Mouse (Mus musculus): ENCODE measurements around the gene Eif3d. TPM values are rescaled to one million over a fixed set of nuclear protein-coding genes. Genes with fewer than 3 reads are reported as not detected.

Eif3d gene
- polyA plus RNA-seq, 1 experiment: 91.2 TPM

DNA sequence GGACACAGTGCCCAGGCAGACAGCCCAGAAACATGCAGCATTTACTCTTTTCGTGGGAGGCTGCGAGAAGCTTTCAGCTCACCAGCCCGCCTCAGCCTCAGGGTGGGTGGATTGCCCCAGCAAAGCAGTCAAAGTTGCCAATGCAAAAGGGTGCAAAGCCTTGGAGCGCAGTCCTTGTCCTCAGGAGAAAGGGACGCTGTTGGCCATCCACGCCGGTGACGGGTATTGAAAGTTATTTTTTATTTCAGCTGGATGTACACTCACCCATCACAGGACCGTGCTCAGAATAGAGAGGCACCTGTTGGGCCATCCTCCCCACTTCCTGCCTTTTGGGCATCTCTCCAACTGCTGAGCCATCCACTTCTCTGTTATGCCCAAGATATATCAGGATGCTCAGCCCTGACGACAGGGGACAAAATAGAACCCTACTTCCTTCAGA lies 8.8 kb upstream of the Eif3d start:
- no peak for DNase-seq
- WGBS: 75% methylated on average over 10 of the region's 10 CpGs

DNA sequence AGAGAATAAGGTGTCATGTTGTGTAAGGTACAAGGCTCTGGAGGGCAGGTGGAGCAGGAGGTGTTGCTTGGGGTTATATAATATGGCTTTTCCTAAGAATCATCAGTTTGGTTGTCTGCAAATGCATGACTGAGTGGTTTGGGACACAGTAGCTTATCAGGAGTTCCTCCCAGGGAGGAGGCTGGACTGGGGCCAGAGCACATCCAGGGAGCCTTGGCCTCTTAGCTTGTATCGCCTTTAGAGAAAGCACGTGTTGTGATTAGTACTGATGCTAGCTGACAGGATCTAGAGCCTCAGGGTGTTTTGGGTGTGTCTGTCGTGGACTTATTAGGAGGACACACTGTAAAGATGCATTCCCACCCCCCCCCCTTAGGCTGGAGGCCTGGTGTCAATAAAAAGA lies 7.0 kb upstream of the Eif3d start:
- TF ChIP-seq POLR2A (IDR thresholded peaks at IDR 0.05; ENCODE audit: borderline replicate concordance, extremely low read depth, low read depth, low read length) (no peak), CTCF (IDR thresholded peaks at IDR 0.05; ENCODE audit: insufficient read depth, low read length) (no peak)

More for the DNA sequence above, 8.8 kb upstream of the Eif3d start:
- TF ChIP-seq CTCF (IDR thresholded peaks at IDR 0.05; ENCODE audit: insufficient read depth, low read length) (no peak), POLR2A (IDR thresholded peaks at IDR 0.05; ENCODE audit: borderline replicate concordance, extremely low read depth, low read depth, low read length) (no peak)
- Histone ChIP-seq H3K4me1 (ENCODE audit: control insufficient read depth, insufficient read depth, low read length) (no peaks in the 10 kb centered on the region), H3K4me3 (replicated peaks; ENCODE audit: extremely low read depth, low read depth, low read length) (no peak overlapping the region)

DNA sequence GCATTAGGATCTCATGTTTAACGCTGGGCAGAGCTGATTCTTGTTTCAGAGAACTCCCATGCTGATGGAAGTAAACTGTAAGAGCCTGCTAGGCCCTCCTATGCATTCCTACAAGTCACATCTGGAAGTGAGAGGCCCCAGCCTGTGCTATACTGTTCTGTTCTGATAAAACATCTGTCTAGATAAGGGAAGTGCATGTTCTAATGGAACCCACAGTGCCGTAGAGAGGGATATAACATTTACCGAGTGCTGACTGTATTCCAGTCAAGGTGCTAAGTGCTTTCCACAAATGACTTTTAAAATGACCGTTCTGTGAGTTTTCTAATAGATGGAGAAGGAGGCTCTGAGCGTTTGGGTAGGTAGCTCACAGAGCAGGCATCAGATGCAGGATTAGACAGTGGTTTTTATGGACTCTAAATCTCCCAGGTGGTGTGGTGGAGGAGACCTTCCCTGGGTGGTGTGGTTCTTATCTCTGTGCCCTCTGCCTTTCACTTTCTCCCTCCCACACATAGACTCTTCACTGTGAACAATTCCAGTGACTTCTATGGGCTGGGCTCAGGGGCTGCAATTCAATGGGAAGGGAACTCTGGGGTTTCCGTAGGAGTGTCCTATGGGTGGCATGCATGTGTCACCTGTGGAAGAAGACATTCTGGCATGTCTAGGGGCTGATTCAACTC lies 3.7 kb upstream of the Eif3d start:
- TF ChIP-seq POLR2A (IDR thresholded peaks at IDR 0.05; ENCODE audit: borderline replicate concordance, extremely low read depth, low read depth, low read length): no peak
- no peak for TF ChIP-seq CTCF (IDR thresholded peaks at IDR 0.05; ENCODE audit: insufficient read depth, low read length)
- no peak for DNase-seq
- Histone ChIP-seq H3K4me1 (ENCODE audit: control insufficient read depth, insufficient read depth, low read length) (peaks cover 4% of the 10 kb centered on the region), H3K4me3 (replicated peaks; ENCODE audit: extremely low read depth, low read depth, low read length) (no peak overlapping the region)
- 61% methylated on average over 6 of the region's 6 CpGs for WGBS

More for the DNA sequence above, 7.0 kb upstream of the Eif3d start:
- 50% methylated on average over 3 of the region's 3 CpGs for WGBS
- DNase-seq: no peak
- Histone ChIP-seq H3K4me1 (ENCODE audit: control insufficient read depth, insufficient read depth, low read length) (no peaks in the 10 kb centered on the region), H3K4me3 (replicated peaks; ENCODE audit: extremely low read depth, low read depth, low read length) (no peak overlapping the region)

DNA sequence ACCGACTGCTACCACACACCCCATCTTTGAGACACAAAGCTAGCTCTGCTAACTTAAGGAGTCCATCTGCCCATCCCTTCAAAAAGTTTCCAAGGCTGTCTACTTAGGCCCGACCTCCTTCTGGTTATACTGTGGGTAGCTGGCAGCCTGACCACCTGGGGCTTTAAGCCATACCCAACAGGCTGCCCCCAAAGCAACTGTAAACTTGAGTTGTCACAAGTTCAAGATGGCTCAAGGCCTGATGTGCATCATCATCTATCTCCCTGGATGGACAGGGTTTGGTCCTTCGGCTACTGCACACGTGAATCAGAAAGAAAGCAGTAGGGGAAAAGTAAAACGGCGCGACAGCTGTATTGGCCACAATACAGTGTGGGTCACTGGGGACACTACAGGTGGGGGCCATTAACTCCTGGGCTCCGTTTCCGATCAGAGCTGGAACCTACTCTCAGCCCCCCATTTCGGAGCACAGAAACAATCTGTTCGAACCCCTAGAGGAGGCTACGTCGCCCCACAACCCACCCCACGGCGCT lies 608 bp downstream of the Eif3d start:
- Histone ChIP-seq H3K4me1 (ENCODE audit: control insufficient read depth, insufficient read depth, low read length) (peaks cover 4% of the 10 kb centered on the region), H3K4me3 (replicated peaks; ENCODE audit: extremely low read depth, low read depth, low read length) (peak overlapping the region; percentile 73)
- TF ChIP-seq POLR2A (IDR thresholded peaks at IDR 0.05; ENCODE audit: borderline replicate concordance, extremely low read depth, low read depth, low read length): no peak
- no peak for TF ChIP-seq CTCF (IDR thresholded peaks at IDR 0.05; ENCODE audit: insufficient read depth, low read length)
- 1% methylated on average over 15 of the region's 15 CpGs for WGBS
- no peak for DNase-seq

DNA sequence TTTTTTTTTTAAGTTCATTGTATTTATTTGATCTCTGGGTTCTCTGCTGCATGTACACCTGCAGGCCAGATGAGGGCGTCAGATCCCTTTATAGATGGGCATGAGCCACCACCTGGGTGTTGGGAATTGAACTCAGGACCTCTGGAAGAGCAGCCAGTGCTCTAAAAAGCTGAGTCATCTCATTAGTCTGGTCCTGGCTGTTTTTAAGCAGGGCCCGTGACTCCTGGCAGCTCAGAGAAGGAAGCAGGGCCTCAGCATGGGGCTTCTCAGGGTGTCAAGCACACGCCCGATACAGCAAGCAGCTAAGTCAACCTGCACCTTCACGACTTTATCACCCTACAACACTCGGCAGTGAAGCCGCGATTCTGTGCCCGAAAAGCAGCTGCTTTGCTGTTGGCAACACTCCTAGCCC lies 5.5 kb downstream of the Eif3d start:
- H3K4me1 ChIP-seq (ENCODE audit: control insufficient read depth, insufficient read depth, low read length): peaks cover 4% of the 10 kb centered on the region
- TF ChIP-seq POLR2A (IDR thresholded peaks at IDR 0.05; ENCODE audit: borderline replicate concordance, extremely low read depth, low read depth, low read length) (no peak), CTCF (IDR thresholded peaks at IDR 0.05; ENCODE audit: insufficient read depth, low read length) (no peak)
- H3K4me3 ChIP-seq (replicated peaks; ENCODE audit: extremely low read depth, low read depth, low read length): no peak overlapping the region
- 76% methylated on average over 9 of the region's 9 CpGs for WGBS
- DNase-seq: no peak

DNA sequence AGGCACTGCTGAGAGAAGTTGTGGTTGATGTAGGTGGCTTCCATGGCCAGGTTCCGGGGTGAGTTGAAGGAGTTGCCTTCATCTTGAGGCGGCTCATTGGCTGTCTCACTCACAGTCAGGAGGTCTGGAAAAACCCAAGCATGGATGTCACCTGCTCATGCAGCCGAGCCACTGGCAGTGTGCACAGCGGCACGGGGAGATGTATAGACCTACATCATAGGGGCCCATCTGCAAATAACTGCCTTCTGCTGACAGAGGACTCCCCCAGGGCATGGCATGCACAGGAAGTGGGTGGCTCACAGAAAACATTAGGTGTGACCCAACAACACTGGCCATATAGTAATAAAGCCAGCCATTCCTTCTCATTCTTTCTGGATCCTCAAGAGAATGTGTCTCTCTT lies 8.2 kb downstream of the Eif3d start:
- no peak for DNase-seq
- 95% methylated on average over 5 of the region's 5 CpGs for WGBS
- TF ChIP-seq CTCF (IDR thresholded peaks at IDR 0.05; ENCODE audit: insufficient read depth, low read length): no peak
- no peak for TF ChIP-seq POLR2A (IDR thresholded peaks at IDR 0.05; ENCODE audit: borderline replicate concordance, extremely low read depth, low read depth, low read length)
- Histone ChIP-seq H3K4me1 (ENCODE audit: control insufficient read depth, insufficient read depth, low read length) (no peaks in the 10 kb centered on the region), H3K4me3 (replicated peaks; ENCODE audit: extremely low read depth, low read depth, low read length) (no peak overlapping the region)

DNA sequence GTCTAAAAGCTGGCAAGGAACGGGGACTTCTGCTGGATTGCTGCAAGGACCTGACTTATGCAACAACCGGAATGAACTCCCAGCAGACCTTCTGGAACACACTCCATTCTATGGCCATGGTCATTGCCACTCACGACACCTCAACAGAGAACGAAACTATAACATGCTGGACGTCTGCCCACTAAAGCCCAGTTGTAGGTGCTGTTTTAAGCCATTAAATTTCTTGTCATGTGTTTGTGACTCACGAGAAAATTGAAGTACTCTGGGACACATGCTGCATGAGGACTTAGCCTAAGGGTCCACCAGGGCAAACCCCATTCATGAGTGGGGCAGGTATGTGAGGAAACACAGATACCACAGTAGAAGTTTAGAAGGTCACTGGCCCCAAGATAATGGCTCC lies 9.9 kb downstream of the Eif3d start:
- DNase-seq: no peak
- TF ChIP-seq POLR2A (IDR thresholded peaks at IDR 0.05; ENCODE audit: borderline replicate concordance, extremely low read depth, low read depth, low read length) (no peak), CTCF (IDR thresholded peaks at IDR 0.05; ENCODE audit: insufficient read depth, low read length) (no peak)
- no peak overlapping the region for H3K4me3 ChIP-seq (replicated peaks; ENCODE audit: extremely low read depth, low read depth, low read length)
- 91% methylated on average over 6 of the region's 6 CpGs for WGBS
- H3K4me1 ChIP-seq (ENCODE audit: control insufficient read depth, insufficient read depth, low read length): no peaks in the 10 kb centered on the region; the same call in 1 of the 2 replicates

DNA sequence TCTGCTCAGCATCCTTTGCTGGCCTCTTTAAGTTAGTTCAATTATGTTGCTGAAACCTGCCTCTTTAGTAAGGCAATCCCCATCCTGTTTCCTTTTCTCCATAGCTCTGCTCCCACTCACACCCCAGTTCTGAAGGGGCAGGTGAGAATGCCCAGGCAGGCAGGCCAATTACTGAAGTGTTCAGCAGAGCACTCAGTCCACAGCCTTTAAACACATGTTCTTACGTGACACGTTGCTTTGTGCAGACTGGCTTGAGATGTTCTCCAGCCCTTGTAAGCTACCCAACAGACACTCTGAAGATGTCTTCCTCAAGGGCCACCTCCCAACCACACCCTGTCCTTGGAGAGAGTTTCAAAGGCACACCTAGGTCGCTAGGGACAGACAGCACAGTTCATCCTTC lies 12.5 kb downstream of the Eif3d start:
- no peaks in the 10 kb centered on the region; the same call in 1 of the 2 replicates for H3K4me1 ChIP-seq (ENCODE audit: control insufficient read depth, insufficient read depth, low read length)
- no peak overlapping the region for H3K4me3 ChIP-seq (replicated peaks; ENCODE audit: extremely low read depth, low read depth, low read length)
- no peak for DNase-seq
- TF ChIP-seq CTCF (IDR thresholded peaks at IDR 0.05; ENCODE audit: insufficient read depth, low read length) (no peak), POLR2A (IDR thresholded peaks at IDR 0.05; ENCODE audit: borderline replicate concordance, extremely low read depth, low read depth, low read length) (no peak)
- WGBS: 49% methylated on average over 3 of the region's 3 CpGs

DNA sequence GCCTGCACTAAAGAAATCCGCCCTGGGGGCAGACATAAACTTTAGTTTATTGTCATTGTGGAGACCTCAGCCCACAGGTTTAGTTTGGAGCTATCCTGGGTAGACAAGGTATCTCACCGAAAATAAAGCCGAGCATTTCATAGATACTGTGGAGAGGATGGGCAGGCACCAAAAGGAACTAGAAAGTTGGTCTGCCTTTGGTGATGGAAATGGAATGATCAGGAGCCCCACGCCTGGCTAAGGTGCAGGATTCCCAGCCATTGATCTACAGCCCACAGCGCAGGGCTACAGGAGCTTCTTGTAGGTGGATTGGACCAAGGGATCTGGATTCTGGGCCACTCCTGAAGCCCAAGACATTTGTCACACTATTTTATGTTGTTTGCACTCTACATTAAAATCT lies 13.0 kb downstream of the Eif3d start:
- WGBS: 39% methylated on average over 5 of the region's 5 CpGs
- no peak for TF ChIP-seq CTCF (IDR thresholded peaks at IDR 0.05; ENCODE audit: insufficient read depth, low read length)
- TF ChIP-seq POLR2A (IDR thresholded peaks at IDR 0.05; ENCODE audit: borderline replicate concordance, extremely low read depth, low read depth, low read length): no peak
- Histone ChIP-seq H3K4me1 (ENCODE audit: control insufficient read depth, insufficient read depth, low read length) (no peaks in the 10 kb centered on the region; the same call in 1 of the 2 replicates), H3K4me3 (replicated peaks; ENCODE audit: extremely low read depth, low read depth, low read length) (no peak overlapping the region)
- no peak for DNase-seq

DNA sequence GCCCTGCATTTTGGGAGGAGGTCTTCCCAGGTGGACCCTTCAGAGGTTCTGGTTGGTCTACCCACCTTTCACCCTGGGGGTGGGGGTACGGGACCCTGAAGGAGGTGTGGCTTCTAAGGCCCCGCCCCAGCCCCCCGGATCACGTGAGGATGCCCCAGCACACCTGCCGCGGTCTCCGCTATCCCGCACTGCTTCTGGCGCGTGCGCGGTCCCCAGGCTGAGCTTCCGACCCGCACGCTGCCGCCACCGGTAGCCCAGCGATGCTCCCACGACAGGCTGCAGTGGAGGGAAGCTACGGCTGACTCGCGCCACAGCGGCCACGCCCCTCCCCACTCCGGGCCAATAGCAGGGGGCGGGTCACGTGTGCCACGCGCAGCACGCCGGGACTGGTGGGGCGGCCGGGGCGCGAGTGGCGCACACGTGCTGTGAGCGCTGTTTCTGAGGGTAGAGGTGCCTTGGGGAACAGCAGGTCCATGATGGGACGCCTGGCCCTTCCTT lies 14.2 kb downstream of the Eif3d start, which contains the start of gene Foxred2:
Gene Foxred2, minus strand, starts transcription at position 319 of the 498 bp plus-strand sequence.
- Histone ChIP-seq H3K4me3 (replicated peaks; ENCODE audit: extremely low read depth, low read depth, low read length) (peak within 1 kb of the TSS; percentile 67), H3K4me1 (ENCODE audit: control insufficient read depth, insufficient read depth, low read length) (no peaks in the 10 kb centered on the region; the same call in 1 of the 2 replicates)
- peak; percentile 62 for DNase-seq
- TF ChIP-seq CTCF (IDR thresholded peaks at IDR 0.05; ENCODE audit: insufficient read depth, low read length) (peak; percentile 7; the same call in 1 of the 2 replicates), POLR2A (IDR thresholded peaks at IDR 0.05; ENCODE audit: borderline replicate concordance, extremely low read depth, low read depth, low read length) (no peak)
- under 1% methylated on average over 39 of the region's 39 CpGs for WGBS
